Mouse (Mus musculus): ENCODE results near the gene Cyp2c67. TPM values are rescaled to one million over a fixed set of nuclear protein-coding genes. Genes with fewer than 3 reads are reported as not detected.
"Not testable (repeated sequence)": the region's sequence is repeated elsewhere in the genome, so short reads cannot be mapped to it uniquely, and the experiment has no call there.

Cyp2c67 gene
- 0.41 and 0.52 TPM in 2 replicates for polyA plus RNA-seq (2012; rRNA removed)
- polyA plus RNA-seq (2014; fragmentation: Nextera tagmentation; extraction: Ambion mirVana) = 0.83 and 0.93 TPM in 2 replicates

DNA sequence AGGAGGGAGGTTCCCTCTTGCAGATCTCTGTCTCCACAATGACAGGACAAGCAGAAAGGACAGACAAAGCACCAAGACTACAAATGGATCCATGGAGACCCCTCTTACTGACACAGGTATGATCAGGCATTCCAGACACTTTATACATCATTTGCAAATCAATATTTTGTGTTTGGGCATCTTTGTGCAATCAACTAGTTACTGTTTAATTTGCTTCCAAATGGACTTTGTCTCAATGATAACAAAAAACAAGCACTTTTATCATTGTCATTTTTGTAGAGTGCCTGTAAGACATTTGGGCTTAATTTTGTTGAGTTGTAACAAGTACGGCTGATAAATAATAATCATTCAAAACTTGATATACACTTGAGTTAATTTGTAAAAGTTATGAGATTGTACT is at the start of gene Cyp2c67:
Gene Cyp2c67 (minus strand): TSS at position 114 of the 400 bp plus-strand sequence.
- DNase-seq (ENCODE audit: low read depth in 3 of 3, low spot score in 3 of 3) (no peak), ATAC-seq (ENCODE audit: insufficient read depth) (no peak)
- Histone ChIP-seq H3K27ac (no peak within 1 kb of the TSS), H3K4me3 (ENCODE audit: insufficient read depth in 1 of 2, low read depth in 2 of 2, low read length in 2 of 2) (no peak within 1 kb of the TSS), H3K36me3 (replicated peaks; ENCODE audit: control insufficient read depth, insufficient read depth, low read depth) (no peaks in the 10 kb centered on the region), H3K4me1 (replicated peaks; ENCODE audit: control insufficient read depth in 2 of 2, insufficient read depth in 2 of 2, low read length in 1 of 2) (no peaks in the 10 kb centered on the region), H3K9me3 (ENCODE audit: control insufficient read depth, low read length) (no peaks in the 10 kb centered on the region), H3K4me2 (ENCODE audit: low read depth) (no peak within 1 kb of the TSS), H3K9ac (replicated peaks) (no peak within 1 kb of the TSS), H3K27me3 (ENCODE audit: control insufficient read depth, insufficient read depth, low read length) (no peaks in the 10 kb centered on the region)
- TF ChIP-seq EP300 (IDR thresholded peaks at IDR 0.05; ENCODE audit: low read depth) = no peak
- no peak for TF ChIP-seq CTCF (IDR thresholded peaks at IDR 0.05; ENCODE audit: low read depth)
- 65% methylated on average over 1 of the region's 1 CpGs for WGBS (ENCODE audit: insufficient replicate concordance)

DNA sequence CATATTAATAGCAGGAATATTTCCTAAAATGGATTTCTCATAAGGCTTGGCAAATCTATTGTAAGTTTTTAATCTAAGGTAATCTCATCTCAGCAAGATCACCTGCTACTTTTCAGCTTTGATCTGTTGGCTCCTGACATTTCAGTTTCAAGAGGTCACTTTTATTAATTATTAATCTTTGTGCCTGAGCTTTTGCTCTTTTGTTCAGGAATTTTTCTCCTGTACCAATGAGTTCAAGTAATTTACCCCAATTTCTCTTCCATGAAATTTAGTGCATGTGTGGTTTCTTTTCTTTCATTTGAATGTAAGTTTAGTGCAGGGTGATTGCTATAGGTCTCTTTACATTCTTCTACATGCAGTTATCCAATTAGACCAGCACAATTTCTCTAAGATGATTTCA is 16.8 kb upstream of the Cyp2c67 start:
- H3K27ac ChIP-seq; ATAC-seq (ENCODE audit: insufficient read depth): not testable (repeated sequence)

DNA sequence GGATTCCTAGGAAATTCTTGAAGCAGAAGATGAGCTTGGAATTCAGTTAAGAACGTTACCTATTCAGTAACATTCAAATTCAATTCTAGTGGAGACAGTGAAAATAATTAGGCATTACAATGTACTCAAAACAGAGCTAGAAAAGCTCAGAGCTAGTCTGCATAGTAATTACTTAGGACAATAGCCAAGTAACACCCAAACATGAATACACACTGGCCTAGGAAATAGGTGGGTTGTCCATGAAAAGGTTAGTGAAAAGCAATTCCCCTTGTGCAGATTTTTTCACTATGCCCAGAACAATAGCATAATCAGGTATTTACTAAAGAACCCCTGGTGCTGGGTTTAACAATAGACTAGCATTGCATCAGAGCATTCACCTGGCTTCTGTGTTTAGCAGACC is 3.5 kb upstream of the Cyp2c67 start:
- Histone ChIP-seq H3K27me3 (ENCODE audit: control insufficient read depth, insufficient read depth, low read length) (no peaks in the 10 kb centered on the region), H3K27ac (no peak overlapping the region), H3K4me1 (replicated peaks; ENCODE audit: control insufficient read depth in 2 of 2, insufficient read depth in 2 of 2, low read length in 1 of 2) (no peaks in the 10 kb centered on the region), H3K36me3 (replicated peaks; ENCODE audit: control insufficient read depth, insufficient read depth, low read depth) (no peaks in the 10 kb centered on the region), H3K4me2 (ENCODE audit: low read depth) (no peak overlapping the region), H3K9ac (replicated peaks) (no peak overlapping the region), H3K9me3 (ENCODE audit: control insufficient read depth, low read length) (no peaks in the 10 kb centered on the region), H3K4me3 (ENCODE audit: insufficient read depth in 1 of 2, low read depth in 2 of 2, low read length in 2 of 2) (no peak overlapping the region)
- ATAC-seq (ENCODE audit: insufficient read depth) = no peak
- WGBS (ENCODE audit: insufficient replicate concordance) = 8% methylated on average over 1 of the region's 1 CpGs
- no peak for DNase-seq (ENCODE audit: low read depth in 3 of 3, low spot score in 3 of 3)
- TF ChIP-seq EP300 (IDR thresholded peaks at IDR 0.05; ENCODE audit: low read depth) = no peak
- TF ChIP-seq CTCF (IDR thresholded peaks at IDR 0.05; ENCODE audit: low read depth) = no peak

More for the DNA sequence above, 16.8 kb upstream of the Cyp2c67 start:
- not testable (repeated sequence) for H3K4me1 ChIP-seq (replicated peaks; ENCODE audit: control insufficient read depth in 2 of 2, insufficient read depth in 2 of 2, low read length in 1 of 2); H3K9me3 ChIP-seq (ENCODE audit: control insufficient read depth, low read length); H3K36me3 ChIP-seq (replicated peaks; ENCODE audit: control insufficient read depth, insufficient read depth, low read depth); H3K27me3 ChIP-seq (ENCODE audit: control insufficient read depth, insufficient read depth, low read length); H3K9ac ChIP-seq (replicated peaks); H3K4me2 ChIP-seq (ENCODE audit: low read depth); H3K4me3 ChIP-seq (ENCODE audit: insufficient read depth in 1 of 2, low read depth in 2 of 2, low read length in 2 of 2); DNase-seq (ENCODE audit: low read depth in 3 of 3, low spot score in 3 of 3)

DNA sequence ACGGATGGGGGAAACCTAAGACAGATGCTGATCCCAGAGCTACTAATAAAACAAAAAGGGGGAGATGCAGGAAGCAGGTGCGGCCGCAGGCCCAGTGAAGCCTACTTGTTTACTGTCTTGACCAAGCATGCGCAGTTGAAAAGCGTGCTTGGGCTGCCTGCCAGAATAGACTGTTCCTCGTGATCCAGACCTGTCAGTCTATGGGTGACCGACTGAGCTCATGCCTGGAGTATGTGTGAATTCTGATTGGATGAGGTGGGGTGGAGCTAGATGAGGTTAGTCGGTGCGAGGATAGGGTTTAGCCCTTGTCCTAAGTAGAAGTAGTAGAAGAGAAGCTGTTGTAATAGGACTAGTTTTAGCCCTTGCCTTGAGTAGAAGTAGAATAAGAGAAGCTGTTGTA is 1.3 kb downstream of the Cyp2c67 start:
- Histone ChIP-seq H3K27ac (no peak overlapping the region), H3K9ac (replicated peaks) (no peak overlapping the region), H3K27me3 (ENCODE audit: control insufficient read depth, insufficient read depth, low read length) (no peaks in the 10 kb centered on the region), H3K4me2 (ENCODE audit: low read depth) (no peak overlapping the region), H3K4me1 (replicated peaks; ENCODE audit: control insufficient read depth in 2 of 2, insufficient read depth in 2 of 2, low read length in 1 of 2) (no peaks in the 10 kb centered on the region), H3K9me3 (ENCODE audit: control insufficient read depth, low read length) (no peaks in the 10 kb centered on the region), H3K36me3 (replicated peaks; ENCODE audit: control insufficient read depth, insufficient read depth, low read depth) (no peaks in the 10 kb centered on the region), H3K4me3 (ENCODE audit: insufficient read depth in 1 of 2, low read depth in 2 of 2, low read length in 2 of 2) (no peak overlapping the region)
- DNase-seq (ENCODE audit: low read depth in 3 of 3, low spot score in 3 of 3) = no peak
- no peak for ATAC-seq (ENCODE audit: insufficient read depth)
- TF ChIP-seq EP300 (IDR thresholded peaks at IDR 0.05; ENCODE audit: low read depth) (no peak), CTCF (IDR thresholded peaks at IDR 0.05; ENCODE audit: low read depth) (no peak)
- WGBS (ENCODE audit: insufficient replicate concordance) = 74% methylated on average over 9 of the region's 9 CpGs

DNA sequence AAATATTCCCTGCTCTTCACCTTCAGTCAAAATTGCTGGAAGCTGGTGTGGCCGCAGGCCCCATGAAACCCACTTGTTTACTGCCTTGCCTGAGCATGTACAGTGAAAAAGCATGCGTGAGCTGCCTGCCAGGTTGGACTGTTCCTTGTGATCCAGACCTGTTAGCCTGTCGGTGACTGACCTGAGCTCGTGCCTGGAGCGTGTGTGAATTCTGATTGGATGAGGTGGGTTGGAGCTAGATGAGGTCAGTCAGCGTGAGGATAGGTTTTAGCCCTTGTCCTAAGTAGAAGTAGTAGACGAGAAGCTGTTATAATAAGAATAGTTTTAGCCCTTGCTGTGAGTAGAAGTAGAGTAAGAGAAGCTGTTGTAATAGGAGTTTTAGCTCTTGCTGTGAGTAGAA is 4.3 kb downstream of the Cyp2c67 start:
- ATAC-seq (ENCODE audit: insufficient read depth); H3K9ac ChIP-seq (replicated peaks); H3K9me3 ChIP-seq (ENCODE audit: control insufficient read depth, low read length): not testable (repeated sequence)

More for the DNA sequence above, 4.3 kb downstream of the Cyp2c67 start:
- not testable (repeated sequence) for H3K27ac ChIP-seq; H3K27me3 ChIP-seq (ENCODE audit: control insufficient read depth, insufficient read depth, low read length); H3K4me2 ChIP-seq (ENCODE audit: low read depth); H3K36me3 ChIP-seq (replicated peaks; ENCODE audit: control insufficient read depth, insufficient read depth, low read depth); H3K4me3 ChIP-seq (ENCODE audit: insufficient read depth in 1 of 2, low read depth in 2 of 2, low read length in 2 of 2); H3K4me1 ChIP-seq (replicated peaks; ENCODE audit: control insufficient read depth in 2 of 2, insufficient read depth in 2 of 2, low read length in 1 of 2); DNase-seq (ENCODE audit: low read depth in 3 of 3, low spot score in 3 of 3)
- WGBS (ENCODE audit: insufficient replicate concordance) = 68% methylated on average over 7 of the region's 7 CpGs

Other genes with a start within 250 kb of the Cyp2c67 start
- not detected in 2 replicates for gene Cyp2c38, start 186.0 kb downstream of the Cyp2c67 start, polyA plus RNA-seq (2012; rRNA removed)
- not detected in 2 replicates for gene Cyp2c38, start 186.0 kb downstream of the Cyp2c67 start, polyA plus RNA-seq (2014; fragmentation: Nextera tagmentation; extraction: Ambion mirVana)
- gene Cyp2c39, start 138.2 kb downstream of the Cyp2c67 start, polyA plus RNA-seq (2012; rRNA removed) = not detected in 2 replicates
- gene Cyp2c39, start 138.2 kb downstream of the Cyp2c67 start, polyA plus RNA-seq (2014; fragmentation: Nextera tagmentation; extraction: Ambion mirVana) = not detected in 2 replicates
- 36.5 and 48.7 TPM in 2 replicates for gene Cyp2c68, start 92.0 kb upstream of the Cyp2c67 start, polyA plus RNA-seq (2012; rRNA removed)
- gene Cyp2c68, start 92.0 kb upstream of the Cyp2c67 start, polyA plus RNA-seq (2014; fragmentation: Nextera tagmentation; extraction: Ambion mirVana) = 118 and 124 TPM in 2 replicates
- gene Cyp2c40, start 163.8 kb upstream of the Cyp2c67 start, polyA plus RNA-seq (2012; rRNA removed) = 0.21 and 0.32 TPM in 2 replicates
- gene Cyp2c40, start 163.8 kb upstream of the Cyp2c67 start, polyA plus RNA-seq (2014; fragmentation: Nextera tagmentation; extraction: Ambion mirVana) = 0.67 and 1.6 TPM in 2 replicates
- gene Cyp2c69, start 237.7 kb upstream of the Cyp2c67 start, polyA plus RNA-seq (2012; rRNA removed) = 0.03 and 0.06 TPM in 2 replicates
- not detected in 2 replicates for gene Cyp2c69, start 237.7 kb upstream of the Cyp2c67 start, polyA plus RNA-seq (2014; fragmentation: Nextera tagmentation; extraction: Ambion mirVana)